Mouse (Mus musculus) ES-Bruce4 (cell line): ENCODE measurements at regions not wholly inside any gene's neighbourhood (a gene's known extent, or its start where the extent isn't known, plus 50 kb on each side); places are given as distances from the start of the nearest gene placed in this dataset.

ENCODE experiments used
- CTCF ChIP-seq: IDR thresholded peaks from one replicate; pipeline ENCODE4 v1.8.1; 2011; ENCODE audit warnings: low read depth, low read length
- EP300 ChIP-seq: IDR thresholded peaks from 2 replicates; pipeline ENCODE4 v1.6.1; 2011; ENCODE audit warnings: low read depth, low read length; ENCODE audit not compliant: insufficient read depth
- POLR2A ChIP-seq: IDR thresholded peaks from one replicate; pipeline ENCODE4 v1.8.1; 2011; ENCODE audit warnings: low read length; ENCODE audit not compliant: insufficient read depth

DNA sequence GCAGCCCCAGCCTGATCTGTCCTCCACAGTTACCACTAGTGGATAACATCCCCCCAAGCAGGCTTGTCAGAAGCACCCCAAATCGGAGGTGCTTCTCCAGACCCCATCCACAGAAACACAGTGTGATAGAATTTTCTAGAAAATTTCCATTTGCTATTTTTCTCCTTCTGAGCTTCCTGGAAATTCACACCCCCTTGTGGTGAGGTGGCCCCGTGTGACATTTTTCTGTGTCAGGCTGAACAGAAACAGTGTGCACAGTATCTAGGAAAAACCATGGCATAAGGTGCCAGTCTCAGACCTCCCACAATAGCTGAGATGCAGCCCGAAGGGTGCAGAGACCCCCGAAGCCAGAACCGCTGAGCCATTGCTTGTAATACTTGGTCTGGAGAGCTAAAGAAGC lies 155.3 kb upstream of the Mvb12b start:
- TF ChIP-seq CTCF = no peak
- no peak for TF ChIP-seq POLR2A
- TF ChIP-seq EP300 = no peak
